Mouse (Mus musculus) heart, embryonic 13.5 days (tissue): ENCODE data around the gene Ccn5. TPM values are rescaled to one million over a fixed set of nuclear protein-coding genes. Genes with fewer than 3 reads are reported as not detected.

ENCODE experiments used
- ATAC-seq: fragments of 200-750 bp; cut with Nextera tagmentation; 2 replicates; pipeline ENCODE4 v1.8.0; 2017; ENCODE audit warnings: moderate TSS enrichment; ENCODE audit not compliant: insufficient number of reproducible peaks, low FRiP score, low TSS enrichment; ENCODE audit errors: extremely low read depth
- H3K27ac ChIP-seq: fragments of 300-500 bp; sonication (generic); replicated peaks from 2 replicates; pipeline ENCODE4 v1.5.1; 2015; ENCODE audit warnings: moderate library complexity, mild to moderate bottlenecking, inconsistent platforms
- H3K27me3 ChIP-seq: fragments of 300-500 bp; sonication (generic); replicated peaks from 2 replicates; pipeline ENCODE4 v1.6.1; 2015; ENCODE audit warnings: mild to moderate bottlenecking, inconsistent platforms
- H3K36me3 ChIP-seq: fragments of 300-500 bp; sonication (generic); 2 replicates; pipeline ENCODE4 v1.6.1; 2015; ENCODE audit warnings: mild to moderate bottlenecking, inconsistent platforms
- H3K4me1 ChIP-seq: fragments of 300-500 bp; sonication (generic); 2 replicates; pipeline ENCODE4 v1.6.1; 2015; ENCODE audit warnings: inconsistent platforms
- H3K4me2 ChIP-seq: fragments of 300-500 bp; sonication (generic); 2 replicates; pipeline ENCODE4 v1.6.1; 2015; ENCODE audit warnings: inconsistent platforms, mild to moderate bottlenecking, moderate library complexity
- H3K4me3 ChIP-seq: fragments of 300-500 bp; sonication (generic); 2 replicates; pipeline ENCODE4 v1.5.1; 2015; ENCODE audit warnings: moderate library complexity, mild to moderate bottlenecking, inconsistent platforms
- H3K9ac ChIP-seq: fragments of 300-500 bp; sonication (generic); 2 replicates; pipeline ENCODE4 v1.6.1; 2015; ENCODE audit warnings: inconsistent platforms, mild to moderate bottlenecking, moderate library complexity
- H3K9me3 ChIP-seq: fragments of 300-500 bp; sonication (generic); 2 replicates; pipeline ENCODE4 v1.6.1; 2016; ENCODE audit warnings: inconsistent platforms
- WGBS: fragments of 180-500 bp; shearing (Covaris S2); methylation state at CpG from one replicate; pipeline ENCODE4 v1.1.7; 2015; ENCODE audit warnings: mixed read lengths; 5-methylcytosine and 5-hydroxymethylcytosine counted together
- polyA plus RNA-seq: library from polyadenylated mRNA; unstranded; fragments of >200 nt; fragmentation: Nextera tagmentation; extraction: Ambion mirVana; gene quantifications from 2 replicates; pipeline ENCODE4 v1.2.1, GENCODE M21; 2015

Gene Ccn5
- 0.16 and 0.28 TPM in 2 replicates for polyA plus RNA-seq

DNA sequence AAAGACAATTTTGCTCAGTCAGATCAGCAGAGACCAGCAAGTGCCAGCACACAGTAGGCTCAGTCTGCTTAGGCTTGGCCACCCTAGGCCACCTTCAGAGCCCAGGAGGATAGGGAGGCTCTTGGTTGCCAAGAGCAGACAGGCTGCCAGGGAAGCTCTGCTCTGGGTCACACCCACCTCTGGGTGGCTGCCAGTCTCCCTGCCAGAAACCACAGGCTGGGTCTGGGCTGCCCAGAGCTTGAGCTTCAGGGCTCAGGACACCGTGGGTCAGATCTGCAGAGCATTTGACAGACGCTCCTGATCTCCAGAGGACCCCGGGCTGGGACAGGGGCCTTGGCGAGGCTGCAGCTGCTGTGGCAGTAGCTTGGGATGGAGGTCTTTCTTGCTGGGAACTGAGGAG is at the start of gene Ccn5:
TSS of gene Ccn5 (plus strand) at position 255 of the 400 bp plus-strand sequence.
- no peak for ATAC-seq
- Histone ChIP-seq H3K4me1 (peaks cover 11% of the 10 kb centered on the region), H3K27me3 (peaks cover 28% of the 10 kb centered on the region), H3K27ac (no peak within 1 kb of the TSS), H3K9me3 (no peaks in the 10 kb centered on the region), H3K4me3 (no peak within 1 kb of the TSS), H3K36me3 (no peaks in the 10 kb centered on the region), H3K9ac (no peak within 1 kb of the TSS), H3K4me2 (no peak within 1 kb of the TSS)
- 63% methylated on average over 4 of the region's 4 CpGs for WGBS

DNA sequence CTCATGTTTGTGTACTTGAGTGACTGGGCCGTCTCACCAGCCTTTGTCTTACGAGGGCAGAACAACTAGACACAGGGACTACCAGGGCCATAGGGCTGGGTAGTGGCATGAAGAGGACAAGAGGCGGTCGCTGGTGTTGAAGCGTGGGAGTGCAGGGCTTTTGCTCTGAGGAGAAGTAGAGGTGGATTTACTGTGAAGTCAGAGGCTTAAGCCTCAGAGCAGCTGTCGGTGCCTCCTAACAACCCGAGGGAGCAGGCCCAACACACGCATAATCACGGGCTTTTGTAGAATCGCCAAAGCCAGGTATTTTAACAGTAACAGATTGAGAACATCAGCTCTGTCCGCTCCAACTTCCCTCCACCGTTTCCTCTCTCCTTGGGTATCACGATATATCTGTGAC is 44.0 kb upstream of the Ccn5 start:
- H3K4me2 ChIP-seq = no peak overlapping the region
- 19% methylated on average over 13 of the region's 13 CpGs for WGBS
- no peaks in the 10 kb centered on the region for H3K4me1 ChIP-seq
- H3K27ac ChIP-seq = no peak overlapping the region
- H3K9me3 ChIP-seq = no peaks in the 10 kb centered on the region
- H3K9ac ChIP-seq = no peak overlapping the region
- no peak overlapping the region for H3K4me3 ChIP-seq
- H3K36me3 ChIP-seq = no peaks in the 10 kb centered on the region
- peaks cover 59% of the 10 kb centered on the region for H3K27me3 ChIP-seq
- no peak for ATAC-seq

DNA sequence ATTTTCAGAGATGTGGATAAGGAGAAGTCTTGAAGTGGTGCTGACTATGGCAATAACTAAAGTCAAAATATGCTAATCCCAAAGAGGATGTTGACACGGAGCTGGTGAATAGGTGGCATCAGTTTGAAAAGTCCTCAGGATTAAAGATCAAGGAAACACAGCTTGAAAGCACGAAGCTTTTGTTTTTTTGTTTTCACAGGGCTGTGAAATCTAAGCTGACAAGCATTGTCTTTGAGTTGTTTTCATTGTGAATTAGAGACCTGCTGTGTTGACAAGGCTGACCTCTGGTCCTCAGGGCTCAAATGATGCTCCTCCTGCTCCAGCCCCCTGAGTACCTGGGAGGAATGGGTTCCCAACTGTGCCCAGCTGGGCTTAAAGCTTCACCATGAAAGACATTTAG is 43.6 kb upstream of the Ccn5 start:
- Histone ChIP-seq H3K36me3 (no peaks in the 10 kb centered on the region), H3K9ac (no peak overlapping the region), H3K4me2 (no peak overlapping the region), H3K9me3 (no peaks in the 10 kb centered on the region), H3K4me3 (no peak overlapping the region), H3K4me1 (no peaks in the 10 kb centered on the region), H3K27me3 (peaks cover 62% of the 10 kb centered on the region), H3K27ac (no peak overlapping the region)
- WGBS = 9% methylated on average over 2 of the region's 2 CpGs
- no peak for ATAC-seq

DNA sequence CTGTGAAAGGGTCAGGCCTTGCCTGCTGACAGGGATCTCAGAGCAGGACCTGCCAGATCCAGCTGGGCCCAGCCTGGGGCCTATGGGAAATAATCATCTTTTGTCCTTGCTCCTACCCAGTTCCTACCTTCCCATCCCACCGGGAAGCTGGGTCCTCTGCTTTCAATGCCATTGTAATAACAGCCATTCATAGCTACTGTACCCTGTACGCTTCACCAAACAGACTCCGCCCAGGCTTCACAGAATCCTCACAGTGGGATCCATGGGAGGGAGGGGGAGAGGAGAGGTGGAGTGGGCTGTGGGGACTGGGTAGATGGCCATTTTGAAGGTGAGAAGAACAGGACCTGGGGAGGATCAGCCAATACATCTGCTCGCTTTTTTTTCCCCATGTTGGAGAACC is 41.8 kb upstream of the Ccn5 start:
- H3K9me3 ChIP-seq = no peaks in the 10 kb centered on the region
- 70% methylated on average over 4 of the region's 4 CpGs for WGBS
- no peak overlapping the region for H3K4me3 ChIP-seq
- H3K4me2 ChIP-seq = no peak overlapping the region
- peaks cover 57% of the 10 kb centered on the region for H3K27me3 ChIP-seq
- no peak overlapping the region for H3K27ac ChIP-seq
- peaks cover 12% of the 10 kb centered on the region for H3K4me1 ChIP-seq
- H3K36me3 ChIP-seq = no peaks in the 10 kb centered on the region
- no peak for ATAC-seq
- H3K9ac ChIP-seq = no peak overlapping the region

DNA sequence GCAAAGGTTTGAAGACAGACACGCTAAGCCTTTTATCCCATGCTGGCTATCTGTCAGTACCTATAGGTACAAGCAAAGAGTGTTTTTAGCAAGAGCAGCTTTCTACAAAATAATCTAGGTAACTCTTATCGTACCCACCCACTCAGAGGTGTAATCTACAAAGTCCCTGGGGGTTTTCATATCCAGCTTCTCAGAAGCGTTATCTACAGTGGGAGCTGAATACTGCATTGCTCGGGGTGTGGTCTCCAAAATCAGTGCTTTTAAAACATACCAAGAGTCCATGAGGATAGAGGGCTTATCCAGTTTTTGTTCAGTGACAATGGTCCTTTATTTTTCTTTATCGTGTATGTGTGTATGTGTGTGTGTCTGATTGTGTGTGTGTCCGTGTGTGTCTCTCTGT is 37.3 kb upstream of the Ccn5 start:
- Histone ChIP-seq H3K4me1 (peaks cover 15% of the 10 kb centered on the region), H3K9me3 (no peaks in the 10 kb centered on the region), H3K27ac (no peak overlapping the region), H3K4me2 (no peak overlapping the region), H3K27me3 (peaks cover 25% of the 10 kb centered on the region), H3K9ac (no peak overlapping the region), H3K4me3 (no peak overlapping the region), H3K36me3 (no peaks in the 10 kb centered on the region)
- no peak for ATAC-seq
- WGBS = 59% methylated on average over 6 of the region's 6 CpGs

DNA sequence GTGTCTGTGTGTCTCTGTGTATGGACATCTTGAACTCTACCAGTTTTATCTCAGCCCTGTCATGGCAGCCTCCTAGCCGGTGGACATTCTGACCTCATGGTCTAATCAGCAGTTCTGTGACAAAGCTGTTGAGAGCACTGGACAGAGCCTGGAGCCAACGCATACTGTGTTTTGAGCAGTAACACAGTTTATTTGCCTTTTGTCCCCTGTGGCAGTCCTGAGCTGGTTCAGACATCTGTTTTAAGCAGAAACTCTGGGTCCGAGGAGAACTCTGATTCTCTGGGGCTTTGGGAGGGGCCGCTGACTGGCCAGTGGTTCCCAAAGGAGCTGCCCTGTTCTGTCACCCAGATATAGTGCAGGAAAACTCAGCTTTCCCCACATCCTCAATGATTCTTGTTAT is 36.8 kb upstream of the Ccn5 start:
- Histone ChIP-seq H3K27me3 (peaks cover 20% of the 10 kb centered on the region), H3K4me1 (peaks cover 15% of the 10 kb centered on the region), H3K27ac (0 out of 2 replicates have a peak overlapping the region, but pooled peaks have one; percentile 0), H3K9ac (no peak overlapping the region), H3K36me3 (no peaks in the 10 kb centered on the region), H3K9me3 (no peaks in the 10 kb centered on the region), H3K4me2 (no peak overlapping the region), H3K4me3 (no peak overlapping the region)
- ATAC-seq = no peak
- 26% methylated on average over 4 of the region's 4 CpGs for WGBS

DNA sequence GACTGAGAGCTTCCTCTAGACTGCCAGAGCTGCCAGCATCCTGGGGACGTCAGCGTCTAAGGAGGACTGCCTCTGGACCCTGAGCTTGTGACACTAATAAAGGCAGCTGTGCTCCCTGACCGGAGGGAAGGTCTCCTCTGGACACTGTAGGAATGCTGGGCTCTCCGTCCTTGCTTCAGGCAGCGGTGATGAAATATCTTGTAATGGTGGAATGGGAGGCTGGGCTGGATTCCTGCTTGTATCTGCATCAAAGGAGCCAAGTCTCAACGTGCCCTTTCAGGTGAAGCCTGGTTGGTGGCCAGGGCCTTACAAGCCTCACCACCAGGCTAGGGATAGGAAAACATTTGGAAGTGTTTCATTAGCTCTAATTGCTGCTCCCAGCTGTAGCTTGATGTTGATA is 33.6 kb upstream of the Ccn5 start:
- Histone ChIP-seq H3K9ac (no peak overlapping the region), H3K27ac (no peak overlapping the region), H3K4me1 (peaks cover 15% of the 10 kb centered on the region), H3K9me3 (no peaks in the 10 kb centered on the region), H3K4me3 (no peak overlapping the region), H3K27me3 (peaks cover 2% of the 10 kb centered on the region; the same call in 1 of the 2 replicates), H3K4me2 (no peak overlapping the region), H3K36me3 (no peaks in the 10 kb centered on the region)
- WGBS = 67% methylated on average over 6 of the region's 6 CpGs
- ATAC-seq = no peak

DNA sequence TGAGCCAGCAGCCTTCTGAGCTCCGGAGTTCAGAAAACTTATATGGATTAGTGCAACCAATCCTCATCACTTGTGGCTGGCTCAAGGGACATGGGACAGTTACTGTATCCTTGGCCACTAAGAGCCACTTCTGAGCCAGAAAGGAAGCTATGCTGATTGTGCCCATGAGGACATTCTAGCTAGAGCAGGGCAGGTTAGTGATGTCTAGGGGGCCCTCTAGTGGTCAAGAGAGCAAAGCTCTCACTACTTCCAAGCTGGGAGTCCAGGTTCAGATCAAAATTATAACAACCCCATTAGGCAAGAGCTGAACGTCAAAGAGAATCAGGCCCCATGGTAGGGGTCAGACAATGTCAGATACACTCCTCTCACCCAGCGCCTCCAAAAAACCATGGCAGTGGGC is 33.0 kb upstream of the Ccn5 start:
- H3K4me1 ChIP-seq = peaks cover 15% of the 10 kb centered on the region
- no peak for ATAC-seq
- H3K4me3 ChIP-seq = no peak overlapping the region
- no peak overlapping the region for H3K9ac ChIP-seq
- no peaks in the 10 kb centered on the region for H3K9me3 ChIP-seq
- no peaks in the 10 kb centered on the region; the same call in 1 of the 2 replicates for H3K27me3 ChIP-seq
- WGBS = 39% methylated on average over 3 of the region's 3 CpGs
- H3K36me3 ChIP-seq = no peaks in the 10 kb centered on the region
- no peak overlapping the region for H3K4me2 ChIP-seq
- no peak overlapping the region for H3K27ac ChIP-seq

DNA sequence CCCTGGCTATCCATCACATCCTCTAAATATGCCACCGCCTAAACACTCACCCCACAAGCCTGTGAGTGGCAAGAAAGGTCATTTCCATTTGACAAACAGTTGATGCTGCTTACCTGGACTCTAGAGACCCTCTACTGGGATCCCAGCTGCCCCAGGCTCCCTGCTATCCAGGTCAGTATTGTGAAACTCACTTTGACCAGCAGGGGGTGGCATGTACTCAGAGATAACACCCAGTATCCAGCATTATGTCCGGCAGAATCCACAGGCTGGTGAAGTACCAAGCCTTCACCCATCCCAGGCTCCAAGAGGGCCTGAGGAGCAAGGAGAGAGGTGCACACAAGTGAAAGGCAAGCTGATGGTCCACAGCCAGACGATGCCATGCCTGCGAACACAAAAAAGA is 32.2 kb upstream of the Ccn5 start:
- no peak for ATAC-seq
- Histone ChIP-seq H3K4me3 (no peak overlapping the region), H3K9ac (no peak overlapping the region), H3K4me1 (peaks cover 7% of the 10 kb centered on the region), H3K27me3 (no peaks in the 10 kb centered on the region; the same call in 1 of the 2 replicates), H3K9me3 (no peaks in the 10 kb centered on the region), H3K27ac (no peak overlapping the region), H3K4me2 (no peak overlapping the region), H3K36me3 (no peaks in the 10 kb centered on the region)
- 69% methylated on average over 4 of the region's 4 CpGs for WGBS

DNA sequence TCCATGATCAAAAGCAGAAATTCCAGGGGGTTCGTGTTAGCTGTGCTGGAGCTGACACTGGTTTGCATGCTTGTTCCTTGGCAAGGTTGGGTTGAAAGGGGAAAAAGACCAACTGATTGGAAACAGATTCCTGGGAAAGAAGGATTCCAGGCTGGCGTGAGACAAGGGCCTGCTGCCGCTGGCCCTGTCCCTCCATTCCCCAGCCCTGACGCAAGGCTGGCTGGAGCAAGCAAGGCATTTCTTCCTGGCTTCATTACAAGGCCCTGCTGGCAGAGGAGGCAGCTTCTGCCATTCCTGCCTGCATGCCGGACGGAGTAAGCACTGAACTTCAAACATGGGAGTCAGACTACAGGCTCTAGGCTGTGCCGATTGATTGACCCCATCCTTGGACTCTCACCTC is 22.2 kb upstream of the Ccn5 start:
- Histone ChIP-seq H3K27ac (peak overlapping the region; percentile 8; the same call in 1 of the 2 replicates), H3K4me3 (no peak overlapping the region), H3K4me1 (peaks cover 3% of the 10 kb centered on the region; the same call in 1 of the 2 replicates), H3K9me3 (no peaks in the 10 kb centered on the region), H3K36me3 (no peaks in the 10 kb centered on the region), H3K27me3 (no peaks in the 10 kb centered on the region), H3K9ac (no peak overlapping the region), H3K4me2 (no peak overlapping the region)
- ATAC-seq = no peak
- 64% methylated on average over 7 of the region's 7 CpGs for WGBS

DNA sequence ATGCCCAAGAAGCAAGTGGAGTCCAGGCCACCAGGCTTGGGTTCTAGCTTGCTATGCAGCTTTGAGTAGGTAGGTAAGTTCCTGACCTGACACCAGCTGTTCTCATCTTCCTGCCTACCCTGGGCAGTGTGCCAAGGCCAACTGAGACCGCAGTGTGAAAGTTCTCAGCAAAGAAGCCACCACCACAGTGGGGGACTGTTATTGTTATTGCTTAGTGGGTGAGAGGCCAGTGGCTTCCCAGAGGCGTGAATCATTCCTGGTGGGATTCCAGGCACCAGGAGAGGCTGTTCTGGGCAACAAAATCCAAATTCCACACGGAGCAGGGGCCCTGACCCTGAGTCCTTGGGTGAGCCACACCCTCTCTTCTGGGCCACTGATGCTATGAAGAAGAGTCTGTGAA is 19.8 kb upstream of the Ccn5 start:
- Histone ChIP-seq H3K4me1 (peaks cover 3% of the 10 kb centered on the region; the same call in 1 of the 2 replicates), H3K36me3 (no peaks in the 10 kb centered on the region), H3K9me3 (no peaks in the 10 kb centered on the region), H3K27me3 (no peaks in the 10 kb centered on the region), H3K4me3 (no peak overlapping the region), H3K27ac (no peak overlapping the region), H3K4me2 (no peak overlapping the region), H3K9ac (no peak overlapping the region)
- ATAC-seq = no peak
- 21% methylated on average over 3 of the region's 3 CpGs for WGBS

DNA sequence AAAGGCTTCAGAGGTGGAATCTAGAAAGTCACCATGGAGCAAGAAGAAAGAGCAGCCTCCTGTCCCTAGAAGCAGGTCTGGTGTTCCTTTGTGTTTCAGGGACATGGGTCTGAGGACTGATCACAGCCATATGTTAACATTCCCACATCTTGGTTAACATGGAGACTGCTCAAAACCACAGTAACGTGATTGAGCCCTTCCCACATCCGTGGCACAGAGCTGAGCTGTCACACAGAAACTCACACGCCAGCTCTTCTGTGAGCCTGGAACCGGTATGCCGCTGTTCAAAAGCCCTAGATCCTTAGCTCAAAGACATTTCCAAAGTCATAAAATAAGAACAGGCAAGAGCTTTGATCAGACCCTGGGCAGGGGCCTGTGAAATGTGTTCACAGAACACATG is 19.3 kb upstream of the Ccn5 start:
- H3K9me3 ChIP-seq = no peaks in the 10 kb centered on the region
- no peaks in the 10 kb centered on the region for H3K27me3 ChIP-seq
- H3K4me1 ChIP-seq = peaks cover 3% of the 10 kb centered on the region; the same call in 1 of the 2 replicates
- ATAC-seq = no peak
- no peaks in the 10 kb centered on the region for H3K36me3 ChIP-seq
- no peak overlapping the region for H3K4me2 ChIP-seq
- 86% methylated on average over 5 of the region's 5 CpGs for WGBS
- no peak overlapping the region for H3K4me3 ChIP-seq
- H3K27ac ChIP-seq = no peak overlapping the region
- no peak overlapping the region for H3K9ac ChIP-seq
